Mouse (Mus musculus) kidney, adult 11 months (tissue): ENCODE data around the gene Gtf2a2.
"Not testable (repeated sequence)": the region's sequence is repeated elsewhere in the genome, so short reads cannot be mapped to it uniquely, and the experiment has no call there.

ENCODE experiments used
- DNase-seq: peaks from one replicate; pipeline ENCODE4 v3.0.0; 2022

Gene Gtf2a2

DNA sequence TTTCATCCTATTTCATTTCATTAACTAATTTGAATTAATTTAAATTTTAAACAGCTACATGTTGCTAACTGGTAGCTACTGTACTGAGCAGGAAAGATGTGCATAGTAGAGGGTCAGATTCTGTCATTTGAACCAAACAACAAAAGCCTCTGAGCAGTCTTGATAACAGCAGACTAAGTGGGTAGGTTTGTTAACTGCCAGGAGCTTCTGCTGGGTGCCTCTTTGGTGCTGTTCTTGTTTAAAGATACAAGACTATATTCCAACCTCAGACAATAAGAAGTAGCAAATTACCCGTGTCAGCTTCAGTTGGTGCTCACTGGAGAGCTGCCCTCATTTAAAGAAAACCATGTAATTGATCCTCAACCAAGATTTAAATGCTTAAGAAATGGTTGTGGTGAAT, 9.3 kb downstream of the Gtf2a2 start:
- no peak for DNase-seq

GRCm38 (mm10) chr9:70022083-70022482, 9.7 kb downstream of the Gtf2a2 start:
- no peak for DNase-seq

DNA sequence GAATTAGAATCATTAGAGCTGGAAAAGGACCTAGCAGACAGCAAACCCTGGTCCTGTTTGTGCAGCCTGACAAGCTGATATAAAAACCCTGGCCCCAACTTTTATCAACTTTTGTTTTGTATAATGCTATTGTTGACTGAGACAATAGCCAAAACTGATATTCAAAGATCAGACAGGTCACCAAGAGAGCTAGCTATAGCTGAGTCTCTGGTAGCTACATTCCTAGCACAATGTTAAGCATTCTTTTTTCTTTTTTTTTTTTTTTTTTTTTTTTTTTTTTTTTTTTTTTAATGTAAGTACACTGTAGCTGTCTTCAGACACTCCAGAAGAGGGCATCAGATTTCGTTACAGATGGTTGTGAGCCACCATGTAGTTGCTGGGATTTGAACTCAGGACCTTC, 11.3 kb downstream of the Gtf2a2 start:
- not testable (repeated sequence) for DNase-seq

- no peak for DNase-seq
Observed at GRCm38 (mm10) chr9:70024648-70025047, 12.3 kb downstream of the Gtf2a2 start.

- DNase-seq: no peak
Observed at GRCm38 (mm10) chr9:70025365-70026012, 13.1 kb downstream of the Gtf2a2 start.

DNA sequence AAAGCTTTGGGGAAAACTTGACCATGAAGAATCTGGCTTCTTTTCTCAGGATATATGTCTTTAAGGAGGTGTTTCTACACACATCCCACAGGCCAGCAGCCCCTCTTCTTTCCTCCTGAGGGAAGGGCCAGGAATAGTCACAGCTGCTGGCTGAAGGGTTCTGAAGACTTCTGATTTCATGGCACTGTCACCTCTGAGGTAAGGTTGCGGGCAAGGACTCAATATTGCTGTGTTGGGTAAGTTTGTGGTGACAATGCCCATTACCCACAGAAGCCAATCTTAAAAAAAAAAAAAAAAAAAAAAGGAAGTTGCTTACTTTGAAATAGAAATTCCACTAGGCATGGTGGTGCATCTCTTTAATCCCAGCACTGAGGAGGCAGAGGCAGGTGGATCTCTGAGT, 19.8 kb downstream of the Gtf2a2 start:
- no peak for DNase-seq

GRCm38 (mm10) chr9:70033056-70033455, 20.7 kb downstream of the Gtf2a2 start:
- peak; percentile 27 for DNase-seq

DNA sequence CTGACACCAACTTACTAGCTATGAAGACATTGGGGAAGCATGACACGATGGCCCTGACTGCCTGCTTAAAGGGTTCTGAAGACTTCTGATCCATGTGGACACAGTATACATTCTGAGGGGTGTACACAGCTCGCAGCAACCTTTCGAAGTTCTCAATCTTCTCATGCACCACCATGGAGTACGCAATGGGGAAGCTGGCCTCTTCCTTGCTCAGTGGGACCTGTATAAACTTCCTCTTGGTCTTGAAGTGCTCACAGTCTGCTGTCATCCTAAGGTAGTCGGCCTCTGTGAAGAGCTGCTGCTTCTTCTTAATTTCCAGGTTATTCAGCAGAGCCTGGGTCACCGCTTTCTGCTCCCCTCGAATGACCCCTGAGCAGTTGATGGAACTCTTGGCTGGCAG, 22.4 kb downstream of the Gtf2a2 start:
- DNase-seq: no peak

- DNase-seq: no peak
Observed at GRCm38 (mm10) chr9:70036646-70037045, 24.3 kb downstream of the Gtf2a2 start.

DNA sequence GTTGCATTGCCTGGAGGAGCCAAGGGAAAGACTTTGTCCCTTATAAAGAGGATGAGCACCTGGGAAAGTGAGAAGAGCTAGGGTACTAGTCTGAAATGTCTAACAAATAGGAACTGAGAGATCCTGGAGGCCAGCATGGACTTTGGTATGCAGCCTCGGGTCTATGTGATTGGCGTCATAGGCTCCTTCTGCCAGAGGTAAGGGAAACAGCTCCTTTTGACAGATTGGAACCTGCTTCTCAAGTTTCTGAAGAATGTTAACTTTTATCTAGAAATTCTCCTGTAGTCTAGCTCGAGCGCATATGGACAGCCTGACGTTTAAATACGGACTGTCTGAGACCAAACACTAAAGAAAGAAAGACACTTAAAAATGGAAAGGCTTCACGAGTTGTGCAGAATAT, 25.6 kb downstream of the Gtf2a2 start, which contains the start of gene Gcnt3:
Gene Gcnt3, minus strand, starts transcription at position 101 of the 400 bp plus-strand sequence.
- DNase-seq: no peak

DNA sequence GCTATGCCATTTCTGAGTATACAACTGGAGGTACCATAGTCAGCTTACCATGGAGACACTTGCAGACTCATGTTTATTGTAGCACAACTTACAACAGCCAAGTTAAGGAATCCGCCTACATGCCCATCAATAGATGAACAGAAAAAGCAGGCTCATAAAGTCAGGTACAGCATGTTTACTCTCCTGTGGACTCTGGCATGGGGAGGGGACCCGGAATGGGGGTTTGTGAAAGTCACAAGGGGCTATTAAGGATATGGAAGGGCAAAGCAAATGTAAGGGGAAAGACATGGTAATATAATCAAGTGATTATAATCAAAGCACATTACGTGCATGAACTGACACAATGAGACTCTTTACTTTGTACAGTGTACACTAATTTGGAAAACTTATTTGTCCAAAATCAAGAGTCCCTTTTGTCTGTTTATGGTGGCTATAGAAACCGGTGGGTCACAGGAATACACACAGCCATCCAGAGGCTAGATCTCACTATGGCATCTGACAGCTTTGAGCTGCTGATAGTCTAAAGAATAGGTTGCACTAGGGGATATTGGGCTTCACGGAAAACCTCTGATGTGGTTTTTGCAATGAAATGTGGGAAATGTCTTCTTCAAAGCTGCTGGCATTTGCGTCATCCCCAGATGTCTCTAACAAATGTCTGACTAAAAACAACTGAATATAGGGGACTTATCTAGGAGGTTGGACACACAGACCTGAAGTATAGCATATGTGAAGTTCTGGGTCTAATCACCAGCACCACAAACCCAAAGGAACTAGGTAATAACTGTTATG, 27.4 kb downstream of the Gtf2a2 start:
- no peak for DNase-seq

GRCm38 (mm10) chr9:70040570-70040969, 28.2 kb downstream of the Gtf2a2 start:
- no peak for DNase-seq

- no peak for DNase-seq
Observed at GRCm38 (mm10) chr9:70042137-70042536, 29.8 kb downstream of the Gtf2a2 start.

DNA sequence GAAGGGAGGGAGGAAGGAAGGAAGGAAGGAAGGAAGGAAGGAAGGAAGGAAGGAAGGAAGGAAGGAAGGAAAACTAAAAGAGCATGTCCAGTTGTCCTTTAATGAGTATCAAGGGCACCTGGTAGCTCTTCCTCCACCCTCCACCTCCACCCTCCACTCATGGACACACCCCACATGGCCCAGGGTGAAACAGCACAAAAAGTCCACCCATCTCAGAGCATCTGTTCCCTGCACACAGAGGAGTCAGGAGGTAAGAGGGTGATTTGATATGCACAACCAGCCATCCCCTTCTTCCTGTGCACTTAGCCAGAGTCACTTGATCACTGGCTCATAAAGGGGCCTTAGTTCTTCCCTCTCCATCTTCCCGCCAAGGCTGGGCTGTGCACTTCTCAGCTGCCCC, 30.6 kb downstream of the Gtf2a2 start:
- DNase-seq: no peak

DNA sequence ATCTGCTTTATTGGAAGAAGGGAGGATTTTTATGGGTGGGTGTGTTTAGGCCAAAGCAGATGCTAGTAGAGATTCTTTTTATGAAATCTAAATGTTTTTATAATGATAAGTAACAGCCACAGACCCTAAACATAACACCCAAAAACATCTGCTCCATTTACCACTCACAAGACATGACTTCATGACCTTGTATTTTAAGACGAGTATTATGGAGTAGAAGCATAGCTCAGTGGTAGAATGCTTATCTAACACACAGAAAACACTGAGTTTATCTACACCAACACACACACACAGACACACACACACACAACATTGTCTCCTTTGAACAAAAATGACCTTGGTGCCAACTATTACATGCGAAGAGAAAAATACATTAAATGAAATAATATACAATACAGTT, 32.5 kb downstream of the Gtf2a2 start:
- no peak for DNase-seq

- DNase-seq: no peak
Observed at GRCm38 (mm10) chr9:70046255-70046654, 33.9 kb downstream of the Gtf2a2 start.

DNA sequence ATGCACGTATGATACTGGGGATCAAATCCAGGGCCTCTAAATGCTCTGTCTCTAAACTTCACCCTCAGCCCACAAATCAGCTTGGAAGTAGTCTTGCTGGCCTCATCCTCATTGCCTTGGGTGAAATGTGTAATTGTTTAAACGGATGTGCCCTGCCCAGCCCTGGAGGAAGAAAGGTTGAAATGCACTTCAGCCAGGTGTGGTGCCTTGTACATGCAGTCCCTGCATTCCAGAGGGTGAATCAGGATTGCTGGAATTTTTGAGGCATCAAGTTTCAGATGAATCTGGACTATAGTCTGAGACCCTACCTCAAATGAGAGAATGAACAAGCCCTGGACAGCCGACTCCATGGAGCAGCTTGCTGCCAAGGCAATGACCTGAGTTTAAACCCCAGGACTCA, 35.5 kb downstream of the Gtf2a2 start:
- DNase-seq: no peak

DNA sequence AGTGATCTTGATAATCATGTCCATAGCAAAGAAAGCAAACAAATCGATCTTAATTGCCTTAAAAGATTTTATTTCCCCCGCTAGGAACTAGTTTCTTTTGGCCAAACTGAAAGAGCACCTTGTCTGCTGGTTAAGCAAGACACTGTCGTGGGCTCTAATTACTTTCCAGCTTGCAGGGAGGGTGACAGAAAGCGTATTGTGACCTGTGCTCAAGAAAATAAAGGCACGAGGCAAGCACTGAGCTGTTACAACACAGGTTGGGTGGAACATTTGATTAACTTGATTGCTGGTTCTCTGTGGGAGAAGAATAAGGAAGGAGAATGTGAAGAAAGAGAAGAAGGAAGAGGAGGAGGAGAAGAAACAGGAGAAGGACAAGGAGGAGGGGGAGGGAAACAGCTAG, 35.9 kb downstream of the Gtf2a2 start:
- no peak for DNase-seq

- DNase-seq: peak; percentile 17
Observed at GRCm38 (mm10) chr9:70048751-70049415, 36.5 kb downstream of the Gtf2a2 start.

- DNase-seq: no peak
Observed at GRCm38 (mm10) chr9:70049416-70049783, 37.0 kb downstream of the Gtf2a2 start.

- no peak for DNase-seq
Observed at GRCm38 (mm10) chr9:70049839-70050238, 37.5 kb downstream of the Gtf2a2 start.

DNA sequence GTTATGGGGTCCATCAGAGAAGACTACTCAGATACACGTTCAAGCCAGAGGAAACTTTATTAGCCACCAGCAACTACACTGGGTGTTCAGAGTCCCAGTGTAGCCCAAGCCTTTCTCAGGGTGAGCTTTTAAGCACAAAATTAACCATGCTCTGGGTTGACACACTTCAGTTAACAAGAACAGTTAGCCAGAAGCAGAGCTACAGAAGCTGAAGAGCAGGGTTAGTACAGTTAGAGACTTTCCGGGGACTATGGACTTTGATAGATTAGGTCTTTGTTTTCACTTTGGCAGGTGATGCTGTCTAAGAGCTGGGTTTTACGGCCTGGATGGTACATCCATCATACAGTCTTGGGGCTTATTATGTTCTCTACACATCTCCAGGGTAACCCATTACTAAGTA, 40.4 kb downstream of the Gtf2a2 start:
- peak; percentile 11 for DNase-seq

DNA sequence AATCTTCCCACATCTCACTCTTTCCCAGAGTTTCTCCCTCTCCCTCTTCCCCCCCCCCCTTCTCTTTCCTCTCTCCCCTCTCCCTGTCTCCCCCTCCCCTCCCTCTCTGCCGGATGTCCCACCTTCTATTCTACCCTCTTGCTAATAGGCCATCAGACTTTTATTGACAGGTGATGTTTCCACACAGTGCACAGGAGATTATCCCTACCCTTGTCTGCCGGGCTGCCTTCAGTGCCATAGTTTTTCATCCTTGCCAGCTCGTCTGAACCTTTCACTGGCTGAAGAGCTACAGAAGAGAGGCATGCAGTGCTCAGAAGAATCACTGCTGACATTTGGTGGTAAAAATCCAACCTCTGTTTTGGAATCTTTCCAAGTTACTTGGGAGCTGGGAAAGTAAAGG, 41.1 kb downstream of the Gtf2a2 start:
- DNase-seq: no peak

- no peak for DNase-seq
Observed at GRCm38 (mm10) chr9:70062012-70062411, 49.7 kb downstream of the Gtf2a2 start.
